Mouse (Mus musculus) spleen, postnatal 10 days (tissue): ENCODE results near the gene Aaed1.

Experiments used
- DNase-seq, 2 experiments: peaks; one replicate each; pipeline ENCODE4 v3.0.0; 2021 to 2022; ENCODE audit warnings: low spot score in 2 of 2

Aaed1 gene

GRCm38 (mm10) chr13:64250363-64250762 lies 62.1 kb downstream of the Aaed1 start:
- DNase-seq, result peak in 1 of 2 experiments; percentile 67

GRCm38 (mm10) chr13:64248775-64249524 lies 63.6 kb downstream of the Aaed1 start:
- DNase-seq, result peak; percentile 89 to 94

GRCm38 (mm10) chr13:64248161-64248774 lies 64.2 kb downstream of the Aaed1 start:
- DNase-seq, result peak in 1 of 2 experiments; percentile 74

- no peak for DNase-seq
Measured at GRCm38 (mm10) chr13:64246106-64246505, 66.4 kb downstream of the Aaed1 start.

- DNase-seq, result no peak
Measured at GRCm38 (mm10) chr13:64244685-64245261, 67.7 kb downstream of the Aaed1 start.

GRCm38 (mm10) chr13:64242721-64243120 lies 69.8 kb downstream of the Aaed1 start:
- DNase-seq, result no peak

GRCm38 (mm10) chr13:64240626-64241025 lies 71.9 kb downstream of the Aaed1 start:
- no peak for DNase-seq

- DNase-seq, result no peak
Measured at GRCm38 (mm10) chr13:64237681-64238157, 74.8 kb downstream of the Aaed1 start.

GRCm38 (mm10) chr13:64237000-64237680 lies 75.4 kb downstream of the Aaed1 start:
- DNase-seq, result no peak

GRCm38 (mm10) chr13:64235777-64236176 lies 76.7 kb downstream of the Aaed1 start:
- no peak for DNase-seq

- DNase-seq, result no peak
Measured at GRCm38 (mm10) chr13:64235062-64235715, 77.3 kb downstream of the Aaed1 start.

- no peak for DNase-seq
Measured at GRCm38 (mm10) chr13:64233139-64233538, 79.4 kb downstream of the Aaed1 start.

GRCm38 (mm10) chr13:64226725-64227124 lies 85.8 kb downstream of the Aaed1 start:
- no peak for DNase-seq

GRCm38 (mm10) chr13:64225738-64226137 lies 86.8 kb downstream of the Aaed1 start:
- DNase-seq, result no peak
